Mouse (Mus musculus): ENCODE results near the gene Sipa1. TPM values are rescaled to one million over a fixed set of nuclear protein-coding genes. Genes with fewer than 3 reads are reported as not detected.

Sipa1 gene
- polyA plus RNA-seq, 1 experiment from 2014 or later = 49.3 TPM

DNA sequence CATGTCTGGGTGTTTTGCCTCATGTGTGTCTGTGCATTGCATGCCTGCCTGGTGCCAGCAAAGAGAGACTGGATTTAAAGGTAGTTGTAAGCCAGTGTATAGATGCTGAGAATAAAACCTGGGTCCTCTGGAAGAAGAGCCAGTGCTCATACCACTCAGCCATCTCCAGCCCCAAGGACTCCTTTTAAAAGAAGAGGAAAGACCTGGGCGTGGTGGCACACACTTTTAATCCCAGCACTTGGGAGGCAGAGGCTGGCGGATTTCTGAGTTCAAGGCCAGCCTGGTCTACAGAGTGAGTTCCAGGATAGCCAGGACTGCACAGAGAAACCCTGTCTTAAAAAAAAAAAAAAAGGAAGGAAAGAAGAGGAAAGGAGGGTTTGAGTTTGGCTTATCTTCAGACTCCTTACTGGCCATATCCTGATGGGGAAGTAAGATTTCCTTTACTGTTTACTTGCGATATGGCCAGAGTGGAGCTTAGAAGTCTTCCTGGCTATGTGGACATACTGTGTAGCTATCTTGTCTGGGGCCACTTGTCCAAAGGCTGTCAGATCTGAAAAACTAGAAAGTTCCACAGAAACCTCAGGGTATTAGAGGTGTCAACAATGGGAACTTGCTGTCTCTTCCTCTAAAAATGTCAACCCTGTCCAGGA is 50.6 kb downstream of the Sipa1 start:
- 66% methylated on average over 3 of the region's 3 CpGs for WGBS
- no peak for TF ChIP-seq CTCF (IDR thresholded peaks at IDR 0.05; ENCODE audit: low read depth)
- no peaks in the 10 kb centered on the region for H3K27me3 ChIP-seq (ENCODE audit: insufficient read depth, low read length)

DNA sequence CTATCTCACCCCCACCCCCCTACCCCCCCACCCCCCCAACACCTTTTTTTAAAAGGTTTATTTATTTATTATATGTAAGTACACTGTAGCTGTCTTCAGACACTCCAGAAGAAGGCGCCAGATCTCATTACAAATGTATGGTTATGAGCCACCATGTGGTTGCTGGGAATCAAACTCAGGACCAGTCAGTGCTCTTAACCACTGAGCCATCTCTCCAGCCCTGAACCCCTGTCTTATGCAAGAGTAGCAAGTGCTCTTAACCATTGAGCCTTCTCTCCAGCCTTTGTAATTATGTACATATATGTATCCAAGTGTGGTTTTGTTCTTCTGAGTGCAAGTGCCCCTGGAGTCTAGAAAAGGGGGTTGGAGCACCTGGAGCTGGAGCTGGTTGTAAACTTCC is 51.5 kb downstream of the Sipa1 start:
- Histone ChIP-seq H3K27ac (ENCODE audit: low read depth) (no peak overlapping the region), H3K36me3 (ENCODE audit: insufficient read depth) (peaks cover 20% of the 10 kb centered on the region), H3K27me3 (ENCODE audit: insufficient read depth, low read length) (no peaks in the 10 kb centered on the region), H3K9ac (no peak overlapping the region), H3K9me3 (ENCODE audit: low read depth, low read length) (no peaks in the 10 kb centered on the region), H3K4me2 (no peak overlapping the region), H3K4me1 (ENCODE audit: insufficient read depth) (peaks cover 6% of the 10 kb centered on the region; the same call in 1 of the 2 replicates), H3K4me3 (ENCODE audit: low read depth, low read length) (no peak overlapping the region)
- DNase-seq (no peak), ATAC-seq (ENCODE audit: insufficient read depth) (no peak)
- 81% methylated on average over 1 of the region's 1 CpGs for WGBS
- TF ChIP-seq CTCF (IDR thresholded peaks at IDR 0.05; ENCODE audit: low read depth) = no peak

More for the DNA sequence above, 50.6 kb downstream of the Sipa1 start:
- peaks cover 10% of the 10 kb centered on the region for H3K36me3 ChIP-seq (ENCODE audit: insufficient read depth)
- no peak overlapping the region for H3K4me3 ChIP-seq (ENCODE audit: low read depth, low read length)
- H3K9me3 ChIP-seq (ENCODE audit: low read depth, low read length) = no peaks in the 10 kb centered on the region
- H3K4me1 ChIP-seq (ENCODE audit: insufficient read depth) = peaks cover 6% of the 10 kb centered on the region; the same call in 1 of the 2 replicates
- no peak overlapping the region for H3K27ac ChIP-seq (ENCODE audit: low read depth)
- no peak overlapping the region for H3K9ac ChIP-seq
- H3K4me2 ChIP-seq = no peak overlapping the region
- DNase-seq (no peak), ATAC-seq (ENCODE audit: insufficient read depth) (no peak)

GRCm38 (mm10) chr19:5609547-5610404 is 53.7 kb downstream of the Sipa1 start, which contains the start of gene Kat5:
Gene Kat5, minus strand, starts transcription at chr19:5610237.
- H3K4me1 ChIP-seq (ENCODE audit: insufficient read depth) = peaks cover 6% of the 10 kb centered on the region; the same call in 1 of the 2 replicates
- peak; percentile 94 for DNase-seq
- H3K4me2 ChIP-seq = peak within 1 kb of the TSS; percentile 66
- H3K9ac ChIP-seq = peak within 1 kb of the TSS; percentile 79
- H3K9me3 ChIP-seq (ENCODE audit: low read depth, low read length) = no peaks in the 10 kb centered on the region
- no peaks in the 10 kb centered on the region for H3K27me3 ChIP-seq (ENCODE audit: insufficient read depth, low read length)
- ATAC-seq (ENCODE audit: insufficient read depth) = peak; percentile 95
- H3K27ac ChIP-seq (ENCODE audit: low read depth) = peak within 1 kb of the TSS; percentile 99
- peaks cover 42% of the 10 kb centered on the region for H3K36me3 ChIP-seq (ENCODE audit: insufficient read depth)
- H3K4me3 ChIP-seq (ENCODE audit: low read depth, low read length) = peak within 1 kb of the TSS; percentile 68
- WGBS = 1% methylated on average over 55 of the region's 55 CpGs
- TF ChIP-seq CTCF (IDR thresholded peaks at IDR 0.05; ENCODE audit: low read depth) = peak; percentile 13; the same call in 1 of the 2 replicates

DNA sequence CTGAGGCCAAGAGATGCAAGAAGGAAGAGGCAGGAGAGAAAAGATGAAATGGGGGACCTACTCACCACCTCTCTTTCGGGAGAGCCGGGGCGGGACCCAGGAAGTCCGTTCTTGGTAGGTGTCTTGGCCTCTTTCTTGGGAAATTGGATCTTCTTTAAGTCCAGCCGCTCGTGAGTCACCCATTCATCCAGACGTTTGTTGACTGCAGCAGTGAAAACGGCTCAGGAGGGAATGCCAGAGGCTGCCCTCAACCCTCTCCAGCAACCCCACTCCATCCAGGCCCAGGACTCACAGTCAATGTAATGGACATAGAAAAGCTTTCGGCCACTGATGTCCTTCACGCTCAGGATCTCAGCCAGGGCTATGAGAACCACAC is 54.3 kb downstream of the Sipa1 start:
- Histone ChIP-seq H3K4me2 (peak overlapping the region; percentile 66), H3K4me3 (ENCODE audit: low read depth, low read length) (peak overlapping the region; percentile 68), H3K27ac (ENCODE audit: low read depth) (peak overlapping the region; percentile 99), H3K9me3 (ENCODE audit: low read depth, low read length) (no peaks in the 10 kb centered on the region), H3K4me1 (ENCODE audit: insufficient read depth) (peaks cover 6% of the 10 kb centered on the region; the same call in 1 of the 2 replicates), H3K9ac (peak overlapping the region; percentile 79), H3K27me3 (ENCODE audit: insufficient read depth, low read length) (no peaks in the 10 kb centered on the region), H3K36me3 (ENCODE audit: insufficient read depth) (peaks cover 48% of the 10 kb centered on the region)
- no peak for DNase-seq
- no peak for ATAC-seq (ENCODE audit: insufficient read depth)
- 49% methylated on average over 10 of the region's 10 CpGs for WGBS
- TF ChIP-seq CTCF (IDR thresholded peaks at IDR 0.05; ENCODE audit: low read depth) = no peak

DNA sequence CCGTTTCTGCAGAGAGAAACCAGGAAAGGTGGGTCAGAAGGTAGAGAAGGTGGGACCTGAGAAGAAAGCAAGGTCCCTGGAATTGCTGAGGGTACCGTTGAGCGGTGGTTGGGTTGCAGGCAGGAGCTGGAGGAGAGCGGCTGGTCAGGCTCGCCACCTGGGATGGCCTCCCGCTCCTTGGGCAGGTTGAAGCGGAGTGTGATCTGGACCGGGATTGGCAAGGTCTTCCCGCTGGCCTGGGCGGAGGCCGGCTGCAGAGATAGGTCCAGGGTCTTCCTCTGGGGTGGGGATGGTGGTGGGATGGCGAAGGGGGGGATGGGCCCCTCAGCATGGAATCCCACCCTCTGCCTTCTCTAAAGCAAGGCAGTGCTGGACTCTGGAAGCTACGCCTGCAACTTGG is 54.8 kb downstream of the Sipa1 start:
- DNase-seq = no peak
- 96% methylated on average over 13 of the region's 13 CpGs for WGBS
- H3K27me3 ChIP-seq (ENCODE audit: insufficient read depth, low read length) = no peaks in the 10 kb centered on the region
- H3K27ac ChIP-seq (ENCODE audit: low read depth) = no peak overlapping the region
- ATAC-seq (ENCODE audit: insufficient read depth) = no peak
- no peak for TF ChIP-seq CTCF (IDR thresholded peaks at IDR 0.05; ENCODE audit: low read depth)
- H3K4me3 ChIP-seq (ENCODE audit: low read depth, low read length) = peak overlapping the region; percentile 68
- H3K9me3 ChIP-seq (ENCODE audit: low read depth, low read length) = no peaks in the 10 kb centered on the region
- H3K9ac ChIP-seq = 0 out of 2 replicates have a peak overlapping the region, but pooled peaks have one; percentile 11
- H3K4me2 ChIP-seq = peak overlapping the region; percentile 66
- H3K36me3 ChIP-seq (ENCODE audit: insufficient read depth) = peaks cover 52% of the 10 kb centered on the region
- peaks cover 6% of the 10 kb centered on the region; the same call in 1 of the 2 replicates for H3K4me1 ChIP-seq (ENCODE audit: insufficient read depth)

GRCm38 (mm10) chr19:5607705-5608410 is 55.6 kb downstream of the Sipa1 start:
- Histone ChIP-seq H3K36me3 (ENCODE audit: insufficient read depth) (peaks cover 61% of the 10 kb centered on the region), H3K4me1 (ENCODE audit: insufficient read depth) (peaks cover 12% of the 10 kb centered on the region; the same call in 1 of the 2 replicates), H3K27ac (ENCODE audit: low read depth) (no peak overlapping the region), H3K27me3 (ENCODE audit: insufficient read depth, low read length) (no peaks in the 10 kb centered on the region), H3K9me3 (ENCODE audit: low read depth, low read length) (no peaks in the 10 kb centered on the region), H3K4me3 (ENCODE audit: low read depth, low read length) (no peak overlapping the region), H3K4me2 (no peak overlapping the region; the same call in 1 of the 2 replicates), H3K9ac (no peak overlapping the region)
- DNase-seq (no peak), ATAC-seq (ENCODE audit: insufficient read depth) (no peak)
- 94% methylated on average over 26 of the region's 26 CpGs for WGBS
- TF ChIP-seq CTCF (IDR thresholded peaks at IDR 0.05; ENCODE audit: low read depth) = no peak

Measured in lung, embryonic 14.5 days (tissue).